Mouse (Mus musculus) liver, embryonic 14.5 days (tissue): Measurements from ENCODE around the gene Chaf1b.

Experiments
- CTCF ChIP-seq: IDR thresholded peaks from 2 replicates; pipeline ENCODE4 v1.5.1; 2016; ENCODE audit warnings: antibody characterized with exemption, low read depth, control low read depth
- EP300 ChIP-seq: IDR thresholded peaks from 2 replicates; pipeline ENCODE4 v1.6.1; 2016; ENCODE audit warnings: antibody characterized with exemption, low read depth

- TF ChIP-seq CTCF, result no peak
- no peak for TF ChIP-seq EP300
Observed at GRCm38 (mm10) chr16:93877612-93878380, 5.9 kb upstream of the Chaf1b start.
